In the genomic region with DNA sequence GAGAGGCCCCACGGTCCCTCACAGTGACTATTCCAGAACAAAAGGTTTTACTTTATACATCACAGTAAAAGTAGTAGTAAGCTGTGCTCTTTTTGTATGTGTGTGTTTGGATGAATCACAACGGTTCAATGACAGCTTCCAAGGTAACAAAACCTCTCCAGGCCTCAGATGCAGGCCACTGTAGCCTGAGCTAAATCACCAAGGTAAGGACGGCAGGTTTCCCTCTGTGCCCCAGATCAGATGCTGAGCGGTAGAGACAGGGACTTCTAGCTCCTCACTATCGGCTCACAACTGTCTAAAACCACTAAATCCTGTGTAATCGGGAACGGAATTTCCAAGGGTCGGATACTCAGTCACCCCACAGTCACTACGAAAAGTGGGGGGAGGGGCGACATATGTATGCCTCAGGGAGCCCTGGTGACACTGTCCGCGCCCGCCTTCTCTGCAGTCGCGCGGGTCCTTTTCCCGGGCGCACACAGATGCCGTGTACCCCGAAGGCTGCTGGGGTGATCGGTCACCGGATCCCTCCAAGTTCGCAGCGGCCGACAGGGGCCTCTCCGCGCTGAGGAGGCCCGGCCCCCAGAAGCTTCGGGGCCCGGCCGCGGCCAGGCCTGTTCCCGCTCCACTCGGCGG, we compare ENCODE assay signal across 8 mouse cellular contexts. TPM values are rescaled to one million over a fixed set of nuclear protein-coding genes. Genes with fewer than 3 reads are reported as not detected.
DNase-seq lines count a peak whose midpoint lies in the region; ATAC-seq lines count a peak whose summit lies in the region.

No protein-coding gene starts in this region.

- H3K9ac ChIP-seq in hindbrain, embryonic 14.5 days, result peak overlapping the region; percentile 91

- H3K4me3 ChIP-seq in hindbrain, embryonic 14.5 days (replicated peaks; ENCODE audit: low read length), result peak overlapping the region; percentile 84

- DNase-seq in layer of hippocampus, adult 11-12 months (ENCODE audit: low spot score), result peak; percentile 65
- DNase-seq in layer of hippocampus, adult 9-10 months (ENCODE audit: low spot score), result no peak
- DNase-seq in cerebellum, adult 11-12 months, result peak; percentile 70
- peak; percentile 47 for DNase-seq in forelimb bud, embryonic 11.5 days (ENCODE audit: low read depth, low spot score)
- DNase-seq in hindbrain, embryonic 14.5 days (ENCODE audit: low spot score), result peak; percentile 66
- DNase-seq in left cerebral cortex, postnatal 14 days (ENCODE audit: low spot score in 2 of 2), result peak; percentile 57 to 77
- DNase-seq in mesoderm, embryonic 11.5 days (ENCODE audit: low read depth, low spot score), result peak; percentile 69
- peak; percentile 62 to 82 for DNase-seq in spleen, postnatal 4 days (ENCODE audit: low spot score in 2 of 2)

- H3K36me3 ChIP-seq in hindbrain, embryonic 14.5 days (replicated peaks; ENCODE audit: control insufficient read depth, insufficient read depth), result peaks cover 18% of the 10 kb centered on the region

- H3K9me3 ChIP-seq in hindbrain, embryonic 14.5 days (ENCODE audit: control insufficient read depth, low read length), result no peaks in the 10 kb centered on the region

- peak overlapping the region; percentile 89 for H3K4me2 ChIP-seq in hindbrain, embryonic 14.5 days (replicated peaks)

- peak; percentile 1; the same call in 1 of the 2 replicates for ATAC-seq in hindbrain, embryonic 14.5 days (ENCODE audit: low FRiP score)

- peaks cover 25% of the 10 kb centered on the region for H3K4me1 ChIP-seq in hindbrain, embryonic 14.5 days (replicated peaks; ENCODE audit: control insufficient read depth, insufficient read depth, low read length)

- intact Hi-C loops in left cerebral cortex, postnatal 14 days (cut with DNase I), result no loop called here

- peak overlapping the region; percentile 92 for H3K27ac ChIP-seq in hindbrain, embryonic 14.5 days

- no peaks in the 10 kb centered on the region for H3K27me3 ChIP-seq in hindbrain, embryonic 14.5 days (ENCODE audit: control insufficient read depth, insufficient read depth, low read length)

- 1% methylated on average over 35 of the region's 35 CpGs for WGBS in hindbrain, embryonic 14.5 days

RNA-seq across cellular contexts. Expression of a gene that starts 0.6 kb away (rescaled TPM):
- polyA plus RNA-seq in hindbrain, embryonic 14.5 days (2014; fragmentation: Nextera tagmentation; extraction: Ambion mirVana), result 204 and 230 TPM in 2 replicates
- total RNA-seq in left cerebral cortex, postnatal 14 days (2021), result 100 to 1,000 TPM; 155 to 165 TPM

RNA-seq across cellular contexts. Expression of a gene that starts 17.4 kb away (rescaled TPM):
- polyA plus RNA-seq in hindbrain, embryonic 14.5 days (2014; fragmentation: Nextera tagmentation; extraction: Ambion mirVana), result 5.2 and 6.9 TPM in 2 replicates
- total RNA-seq in left cerebral cortex, postnatal 14 days (2021), result 10 to 100 TPM in 1 of 2 experiments, 1 to 10 TPM in 1; 8.4 to 11.3 TPM

RNA-seq across cellular contexts. Expression of a gene that starts 19.9 kb away (rescaled TPM):
- polyA plus RNA-seq in hindbrain, embryonic 14.5 days (2014; fragmentation: Nextera tagmentation; extraction: Ambion mirVana), result 3.1 and 3.8 TPM in 2 replicates
- 1 to 10 TPM; 4.5 to 4.6 TPM for total RNA-seq in left cerebral cortex, postnatal 14 days (2021)

RNA-seq across cellular contexts. Expression of a gene that starts 43.3 kb away (rescaled TPM):
- 17.8 and 19.8 TPM in 2 replicates for polyA plus RNA-seq in hindbrain, embryonic 14.5 days (2014; fragmentation: Nextera tagmentation; extraction: Ambion mirVana)
- 10 to 100 TPM; 19.1 to 20.7 TPM for total RNA-seq in left cerebral cortex, postnatal 14 days (2021)

RNA-seq across cellular contexts. Expression of a gene that starts 43.3 kb away (rescaled TPM):
- polyA plus RNA-seq in hindbrain, embryonic 14.5 days (2014; fragmentation: Nextera tagmentation; extraction: Ambion mirVana), result 18.0 and 19.0 TPM in 2 replicates
- 10 to 100 TPM in 1 of 2 experiments, 1 to 10 TPM in 1; 8.7 to 10.1 TPM for total RNA-seq in left cerebral cortex, postnatal 14 days (2021)
